Mouse (Mus musculus): ENCODE data around the gene Fhod1.
A peak's percentile ranks its signal among the peaks of the same experiment; 100 is the strongest.

Fhod1 gene

DNA sequence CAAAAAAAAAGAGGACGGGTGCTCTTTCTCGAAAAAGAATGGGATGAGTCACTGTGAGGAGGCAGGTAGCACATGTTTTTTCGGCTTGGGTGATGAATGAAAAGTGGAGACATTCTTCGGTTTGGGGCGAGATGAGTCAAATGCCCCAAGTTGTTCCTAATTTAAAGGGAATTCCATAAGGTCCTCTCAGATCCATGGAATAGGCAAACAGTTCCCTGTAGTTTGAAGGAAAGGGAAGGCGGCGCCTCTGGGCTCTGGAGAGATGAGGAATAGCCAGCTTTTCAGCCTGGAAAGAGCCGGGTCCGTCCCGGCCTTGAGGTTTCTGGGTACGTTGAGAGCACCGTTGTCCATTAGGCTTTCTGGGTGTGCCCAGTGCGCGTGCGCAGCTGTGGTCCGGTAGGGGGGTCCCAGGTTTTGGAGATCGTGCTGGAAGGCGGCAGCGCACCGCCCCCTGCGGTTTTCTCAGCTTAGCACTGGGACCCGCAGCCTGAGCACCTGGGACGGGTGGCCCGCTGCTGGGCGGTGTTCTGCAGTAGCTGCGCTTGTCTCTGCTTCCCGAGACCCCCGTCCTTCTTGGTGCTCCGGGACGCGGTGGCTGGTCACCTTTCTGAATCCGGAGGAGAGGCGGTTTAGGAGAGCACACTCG lies 820 bp upstream of the Fhod1 start, which contains the start of gene Slc9a5:
TSS of gene Slc9a5 (plus strand) at position 394 of the 646 bp plus-strand sequence.
- DNase-seq = peak; percentile 68

DNA sequence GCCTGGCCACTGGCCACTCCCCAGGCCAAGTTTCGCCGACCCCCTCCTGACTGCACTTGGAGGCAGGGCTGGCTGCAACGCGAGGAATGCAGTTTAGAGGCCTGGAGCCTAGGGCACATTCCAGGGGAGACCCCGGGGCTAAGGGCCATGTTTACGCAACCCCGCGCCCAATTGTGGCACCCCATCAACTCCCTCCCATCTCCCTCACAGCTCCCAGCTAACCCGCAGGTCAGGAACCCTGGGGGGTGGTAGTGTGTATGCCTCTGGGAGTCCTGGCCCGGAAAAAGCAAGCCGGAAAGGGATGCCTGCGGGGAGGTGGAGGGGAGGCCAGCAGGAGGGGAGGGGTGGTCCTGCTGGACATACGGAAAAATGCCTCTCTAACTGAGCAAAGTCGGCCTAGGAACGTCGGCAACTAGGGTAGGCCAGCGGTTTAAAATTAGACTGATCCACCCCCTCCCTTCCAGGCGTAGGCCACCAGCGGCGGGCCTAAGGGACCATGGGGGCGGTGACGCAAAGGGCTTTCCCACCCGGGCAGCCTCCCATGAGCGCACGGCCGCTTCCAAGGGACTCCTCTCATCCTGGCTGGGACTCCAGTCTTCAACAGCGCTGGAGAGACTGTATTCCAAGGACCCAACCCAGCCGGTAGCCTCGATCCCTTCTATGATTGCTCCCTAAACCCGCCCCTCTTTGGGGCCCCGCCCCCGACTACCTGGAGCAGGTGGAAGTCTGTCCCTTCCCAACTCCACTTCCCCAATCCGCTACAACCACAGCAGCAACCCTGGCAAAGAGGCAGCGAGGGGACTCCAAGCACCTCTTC lies 934 bp downstream of the Fhod1 start:
- DNase-seq = no peak

DNA sequence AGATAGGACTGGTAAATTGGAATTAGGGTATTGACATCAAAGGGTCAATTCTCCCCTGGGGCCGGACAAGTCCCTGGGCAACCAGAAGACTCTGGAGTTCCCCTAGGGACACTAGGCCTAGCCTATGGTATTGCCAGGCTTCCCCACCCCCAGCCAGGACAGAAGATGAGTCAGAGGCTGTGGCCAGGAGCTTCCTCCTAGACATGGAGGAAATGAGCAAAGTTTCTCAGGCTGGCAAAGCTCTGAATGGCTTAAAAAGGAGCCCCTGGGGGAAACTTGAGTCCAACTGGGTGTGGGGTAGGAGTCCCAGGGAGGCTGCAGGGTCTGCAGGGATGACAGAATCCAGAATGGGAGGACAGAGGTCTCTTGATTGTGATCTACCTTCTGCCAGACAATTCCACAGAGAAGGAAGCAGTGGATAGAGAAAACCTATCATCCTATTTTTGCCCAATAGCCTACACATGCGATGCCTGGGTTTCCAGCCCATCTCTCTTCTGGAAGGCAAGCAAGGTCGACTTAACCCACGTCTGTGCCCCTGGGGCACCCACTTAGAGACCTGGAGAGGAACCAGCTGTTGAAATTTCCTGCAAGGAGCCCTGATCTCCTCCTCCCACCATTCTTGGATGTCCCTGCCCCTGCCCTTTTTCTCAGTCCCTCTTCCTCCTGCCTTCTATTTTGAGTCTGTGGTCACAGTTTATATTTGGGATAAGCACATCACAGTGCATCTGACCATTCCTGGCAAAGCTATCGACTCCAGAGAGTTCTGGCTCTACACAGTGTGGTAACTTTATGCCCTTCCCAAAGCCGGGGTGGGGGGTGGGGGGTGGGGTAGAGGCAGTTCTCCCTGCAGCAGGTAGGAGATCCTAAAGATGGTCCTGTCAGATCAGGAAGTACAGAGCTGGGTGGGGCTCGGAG lies 2.4 kb downstream of the Fhod1 start:
- DNase-seq = no peak

DNA sequence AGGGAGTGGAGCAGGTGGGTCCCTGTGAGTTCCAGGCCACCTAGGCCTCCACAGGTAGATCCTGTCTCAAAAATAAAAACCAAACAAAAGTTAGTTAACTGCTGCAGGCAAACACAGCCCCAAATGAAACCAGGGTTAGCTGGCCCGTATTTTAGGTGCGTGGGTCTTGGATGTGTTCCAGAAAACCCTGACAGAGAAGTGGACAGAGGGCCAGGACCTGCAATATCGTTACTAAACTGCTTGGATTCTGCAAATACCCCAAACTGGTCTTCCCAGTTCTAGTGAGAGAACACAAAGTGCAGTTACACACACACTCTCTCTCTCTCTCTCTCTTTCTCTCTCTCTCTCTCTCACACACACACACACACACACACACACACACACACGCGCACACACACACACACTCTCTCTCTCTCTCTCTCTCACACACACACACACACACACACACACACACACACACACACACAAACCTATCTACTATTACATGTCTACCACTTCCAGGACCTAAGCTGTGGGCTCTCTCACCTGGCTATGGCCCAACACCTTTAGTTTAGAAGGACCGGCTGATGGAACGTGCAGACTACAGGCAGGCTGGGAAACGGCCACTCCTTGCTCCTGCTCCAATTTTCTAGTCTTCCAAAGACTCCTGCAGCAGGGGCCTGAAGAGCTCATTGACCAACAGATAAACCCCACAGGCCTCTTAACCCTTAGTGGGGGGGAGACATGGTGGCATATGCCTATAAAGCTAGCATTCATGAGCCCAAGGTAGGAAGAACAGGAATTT lies 3.8 kb downstream of the Fhod1 start:
- no peak for DNase-seq

DNA sequence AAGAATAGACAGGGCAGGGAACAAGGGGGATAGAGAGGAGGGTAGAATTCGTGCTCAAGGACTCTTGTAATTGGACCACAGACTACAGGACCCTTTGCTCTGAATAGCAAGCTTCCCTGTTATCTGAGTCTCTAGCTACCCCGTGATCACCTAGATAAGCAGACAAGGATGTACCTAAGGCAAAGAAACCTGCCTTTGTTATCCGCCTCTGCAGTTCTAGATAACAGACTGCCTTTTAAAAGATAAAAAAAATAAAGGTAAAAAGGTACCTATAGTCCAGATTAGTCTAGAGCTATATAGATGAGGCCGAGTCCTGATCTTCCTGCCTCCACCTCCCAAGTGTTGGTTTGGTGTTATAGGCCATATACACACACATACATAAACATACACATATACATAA lies 5.0 kb downstream of the Fhod1 start:
- no peak for DNase-seq

DNA sequence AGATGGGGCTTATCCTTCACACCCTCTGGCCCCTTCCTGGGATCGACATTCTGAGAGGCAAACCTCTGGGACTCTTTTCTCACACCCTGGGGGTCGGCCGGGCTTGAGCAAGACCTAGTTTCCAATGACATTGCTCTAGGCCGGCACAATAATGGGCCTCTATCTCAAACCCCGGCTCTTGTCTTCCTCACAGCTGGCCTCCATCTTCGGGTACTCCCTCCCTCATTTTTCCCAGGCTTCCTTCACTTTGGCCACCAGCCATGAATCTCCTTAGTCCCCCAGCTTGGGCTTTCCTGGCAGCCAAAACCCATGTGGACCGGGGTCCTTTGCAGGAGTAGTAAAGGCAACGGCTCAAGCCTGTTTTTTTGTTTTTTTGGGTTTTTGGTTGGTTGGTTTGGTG lies 6.4 kb downstream of the Fhod1 start:
- DNase-seq = no peak

DNA sequence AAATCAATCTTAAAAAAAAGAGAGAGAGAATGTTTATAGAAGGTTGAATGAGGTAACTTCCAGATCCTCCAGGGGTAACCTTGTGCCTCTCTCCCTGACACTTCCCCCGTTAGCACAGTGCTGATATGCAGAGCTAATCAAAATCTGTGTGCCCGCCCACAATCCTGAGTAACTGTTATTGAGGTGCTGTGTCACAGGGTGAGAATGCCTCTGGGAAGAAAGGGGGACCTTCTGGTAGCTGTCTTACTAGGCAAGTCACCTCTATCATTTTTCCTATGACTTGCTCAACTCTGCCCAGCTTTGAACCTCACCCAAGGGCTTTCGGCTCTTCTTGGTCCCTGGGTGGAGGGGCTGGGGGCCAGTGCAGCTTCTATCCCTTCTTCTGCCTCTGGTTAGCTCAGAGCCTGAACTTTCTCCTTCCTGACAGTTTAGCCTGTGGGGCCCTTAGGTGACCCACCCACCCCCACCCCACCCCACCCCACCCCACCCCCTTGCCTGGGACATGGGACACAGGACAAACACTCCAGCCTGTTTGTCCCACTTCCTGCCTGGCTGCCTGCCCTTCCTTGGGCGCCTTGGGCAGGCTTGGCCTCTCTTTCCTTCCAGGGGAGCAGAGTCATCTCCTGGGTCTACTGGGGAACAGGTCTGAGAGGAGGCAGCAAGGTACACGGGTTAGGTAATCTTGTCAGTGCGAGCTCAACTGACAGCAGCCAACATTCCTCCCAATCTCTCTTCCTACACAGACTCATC lies 7.7 kb downstream of the Fhod1 start:
- DNase-seq = no peak

DNA sequence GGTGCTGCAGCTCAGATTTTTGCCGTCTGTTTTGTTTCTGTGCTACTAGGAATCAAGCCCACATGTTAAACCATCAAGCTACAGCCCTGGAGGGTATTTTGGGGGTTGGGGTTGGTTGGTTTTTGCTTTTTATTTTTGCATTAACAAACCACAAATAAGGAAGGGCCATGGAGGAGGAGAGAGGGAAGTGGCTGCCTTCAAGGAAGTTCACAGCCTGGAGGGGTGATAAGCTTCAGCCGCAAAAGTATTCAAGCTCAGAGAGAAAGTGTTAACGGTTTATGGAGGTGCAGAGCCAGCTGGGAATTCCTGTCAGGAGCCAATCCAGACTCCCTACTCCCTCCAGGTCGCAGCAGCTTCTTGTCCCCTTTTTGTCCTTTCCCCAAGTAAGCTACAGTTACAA lies 8.8 kb downstream of the Fhod1 start:
- DNase-seq = no peak

DNA sequence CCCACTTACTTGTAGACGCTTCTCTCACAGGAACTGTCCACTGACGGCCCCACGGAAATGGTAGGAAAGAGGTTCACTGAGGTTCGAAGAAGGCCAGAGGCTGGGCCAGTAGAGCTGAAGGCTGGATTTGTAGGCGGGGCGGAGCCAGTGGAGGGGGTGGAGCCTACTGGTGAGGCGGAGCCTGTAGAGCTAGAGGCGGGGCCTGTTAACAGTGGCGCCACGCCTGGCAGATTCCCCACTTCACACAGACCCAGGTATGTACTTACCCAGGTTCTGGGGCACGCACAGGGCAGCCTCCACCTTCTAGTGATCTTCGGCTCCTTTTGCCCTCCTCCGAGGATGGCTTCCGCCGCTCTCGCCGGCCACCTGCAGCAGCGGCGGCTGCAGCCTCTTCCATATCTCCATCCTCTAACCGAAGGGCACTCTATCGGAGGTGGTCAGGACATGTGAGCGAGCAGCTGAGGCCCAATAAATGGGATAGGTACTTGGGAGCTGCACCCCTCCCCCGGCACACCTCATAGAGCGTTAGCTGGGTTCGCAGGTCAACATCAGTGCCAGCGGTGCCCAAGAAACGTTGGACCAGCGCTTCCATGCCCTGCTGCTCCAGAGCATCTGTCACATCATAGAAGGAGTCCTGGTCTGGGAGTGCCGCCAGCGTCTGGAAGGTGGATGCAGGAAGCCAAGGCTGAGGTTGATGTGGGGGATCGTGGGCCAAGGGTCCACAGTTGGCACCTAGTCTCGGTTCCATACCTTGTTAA lies 11.2 kb downstream of the Fhod1 start:
- DNase-seq = no peak

DNA sequence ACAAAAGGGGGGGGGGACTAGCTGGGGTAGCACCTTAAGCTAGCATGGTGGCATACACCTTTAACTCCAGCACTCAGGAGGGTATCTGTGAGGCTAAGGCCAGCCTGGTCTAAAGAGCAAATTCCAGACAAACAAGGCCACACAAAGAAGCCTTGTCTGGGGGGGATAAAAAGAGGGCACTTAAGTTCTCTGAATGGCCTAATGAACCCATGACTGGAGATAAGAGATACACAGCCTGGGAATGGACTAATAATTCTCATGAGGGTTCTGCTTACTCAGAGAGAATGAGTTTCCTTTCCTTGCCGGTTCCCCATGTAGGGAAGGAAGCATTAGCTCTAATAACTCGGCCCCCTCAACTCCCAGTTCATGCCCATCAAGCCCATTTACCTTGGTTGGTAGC lies 15.2 kb downstream of the Fhod1 start:
- no peak for DNase-seq

DNA sequence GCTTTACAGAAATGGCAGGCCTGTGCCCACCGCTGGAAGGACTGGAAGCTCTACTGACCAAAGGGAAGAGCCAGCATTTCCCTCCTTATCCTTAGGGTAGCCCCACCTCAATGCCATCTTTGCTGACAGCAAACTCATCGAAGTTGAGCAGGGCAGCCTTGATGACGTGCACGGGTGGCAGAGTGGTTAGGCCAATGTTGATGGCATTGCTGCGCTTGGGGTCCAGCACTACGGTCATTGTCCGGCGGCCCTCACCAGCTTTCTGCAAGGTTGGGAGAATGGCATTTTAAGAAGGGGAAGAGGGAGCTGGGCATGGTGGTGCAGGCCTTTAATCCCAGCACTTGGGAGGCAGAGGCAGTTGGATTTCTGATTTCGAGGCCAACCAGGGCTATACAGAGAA lies 15.8 kb downstream of the Fhod1 start:
- DNase-seq = no peak

DNA sequence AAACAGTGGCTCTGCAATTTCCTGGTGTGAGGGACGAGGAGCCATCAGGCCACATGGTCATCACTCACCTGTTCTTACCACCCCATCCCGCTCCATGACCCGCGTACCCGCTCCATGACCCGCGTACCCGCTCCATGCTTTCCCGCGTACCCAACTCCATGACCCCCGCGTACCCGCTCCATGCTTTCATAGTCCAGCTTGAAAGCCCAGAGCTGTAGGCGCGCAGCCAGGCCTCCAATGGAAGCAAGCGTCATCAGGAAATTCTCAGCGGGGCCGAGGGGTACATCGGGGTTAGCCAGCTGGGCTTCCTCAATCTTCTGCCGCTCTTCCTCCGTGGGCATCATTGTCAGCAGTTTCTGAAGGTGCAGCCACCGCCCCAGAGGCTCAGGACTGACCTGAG lies 16.3 kb downstream of the Fhod1 start:
- DNase-seq = no peak

DNA sequence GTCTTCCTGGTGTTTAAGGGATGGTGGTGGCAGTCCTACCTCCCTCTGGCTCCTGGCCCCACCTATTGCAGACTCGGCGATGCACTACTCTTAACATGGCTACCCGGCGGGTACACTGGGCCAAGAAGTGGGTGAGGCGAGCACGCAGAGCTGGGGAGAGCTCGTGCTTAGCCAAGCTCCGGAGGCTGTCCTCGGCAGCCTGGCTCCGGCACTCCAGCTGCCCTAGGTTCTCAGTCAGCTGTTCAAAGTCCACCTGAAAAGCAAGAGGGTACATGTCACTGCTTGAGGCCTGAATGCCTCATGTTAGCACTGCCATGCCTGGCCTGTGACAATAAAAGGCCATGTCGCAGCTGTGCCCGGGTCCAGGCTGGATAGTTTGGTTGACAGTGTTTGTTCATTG lies 17.4 kb downstream of the Fhod1 start:
- no peak for DNase-seq

DNA sequence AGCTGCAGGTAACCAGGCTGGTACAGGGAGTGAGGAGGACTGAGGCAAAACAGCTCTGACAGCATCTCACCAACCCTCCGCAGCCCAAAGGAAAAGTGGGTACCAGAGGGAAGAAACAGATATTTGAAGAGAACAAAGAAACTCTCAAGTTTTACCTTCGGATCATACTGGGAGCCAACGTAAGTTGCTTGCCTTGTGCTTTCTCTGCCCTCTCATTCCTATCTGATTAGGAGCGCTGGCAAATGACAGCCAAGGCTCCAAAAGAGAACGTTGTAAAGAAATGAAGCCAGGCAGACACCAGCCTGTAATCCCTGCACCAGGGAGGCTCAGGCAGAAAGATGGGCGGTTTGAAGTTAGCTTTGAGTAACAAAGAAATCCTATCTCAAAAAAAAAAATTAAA lies 20.8 kb downstream of the Fhod1 start:
- DNase-seq = no peak

DNA sequence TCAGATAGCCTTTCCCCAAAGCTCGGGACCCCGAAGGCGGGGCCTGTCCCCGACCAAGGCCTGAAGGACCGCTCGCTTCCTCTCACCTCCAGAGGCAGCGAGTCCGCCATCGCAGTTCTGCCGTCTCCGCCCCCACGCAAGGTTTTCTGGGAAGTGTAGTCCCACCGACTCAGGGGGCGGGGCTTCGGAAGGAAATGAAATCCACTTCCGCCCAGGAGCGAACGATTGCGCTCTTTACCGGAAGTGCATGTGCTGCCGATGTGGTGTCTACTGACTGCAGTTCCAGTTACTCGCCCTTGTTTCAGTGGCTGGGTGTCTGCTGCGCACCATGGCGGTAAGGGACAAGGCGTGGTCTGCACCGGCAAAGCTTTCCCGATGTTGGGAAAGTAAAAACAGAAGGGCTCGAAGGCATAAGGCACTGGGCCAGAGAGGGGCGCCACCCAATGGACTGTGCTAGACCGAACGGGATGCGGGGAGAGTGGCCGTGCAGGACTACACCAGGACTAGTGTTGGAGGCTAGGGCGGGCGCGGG lies 21.5 kb downstream of the Fhod1 start, which contains the start of the genes Lrrc29 and Tmem208:
TSS of gene Lrrc29 (minus strand) at position 138 of the 532 bp plus-strand sequence.
TSS of gene Tmem208 (plus strand) at position 214 of the 532 bp plus-strand sequence.
- DNase-seq = peak; percentile 98

DNA sequence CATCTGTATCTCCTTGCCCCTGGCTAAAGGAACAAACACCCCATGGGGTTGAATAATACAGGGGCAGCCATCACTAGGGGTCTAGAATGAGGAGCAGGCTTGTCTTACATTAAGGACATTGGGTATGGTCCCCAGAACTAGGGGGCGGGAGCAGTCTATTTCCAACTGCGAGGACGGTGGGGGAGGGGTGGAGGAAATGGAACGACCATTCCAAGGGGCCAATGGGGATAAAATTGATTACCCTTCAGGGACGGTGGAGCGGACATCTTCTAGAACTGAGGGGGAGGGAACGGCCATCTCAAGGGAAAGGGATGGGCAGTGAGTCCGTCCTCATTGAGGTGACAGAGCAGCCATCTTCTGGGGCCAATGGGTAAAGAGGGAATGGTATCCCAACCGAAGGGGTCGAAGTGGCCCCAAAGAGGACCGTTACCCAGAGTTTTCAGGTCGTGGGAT lies 22.1 kb downstream of the Fhod1 start:
- peak; percentile 14 for DNase-seq

DNA sequence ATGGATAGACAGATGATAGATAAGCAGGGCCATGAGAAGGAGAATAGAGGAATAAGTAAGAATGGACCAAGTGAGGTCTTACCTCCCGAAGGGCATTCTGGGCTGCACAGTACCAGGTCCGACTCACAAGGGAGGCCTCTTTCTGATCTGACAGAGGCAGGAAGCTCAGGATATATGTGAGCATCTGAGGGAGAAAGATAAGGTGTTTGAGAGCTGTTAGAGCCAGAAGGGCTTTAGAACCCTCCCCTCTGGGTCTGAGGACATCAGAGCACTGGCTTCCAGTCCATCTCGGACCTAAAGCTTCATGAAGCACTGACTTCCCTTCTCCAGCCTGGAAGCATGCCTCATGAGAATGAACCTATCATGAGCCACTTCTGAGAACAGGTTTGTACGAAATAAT lies 24.6 kb downstream of the Fhod1 start:
- no peak for DNase-seq

DNA sequence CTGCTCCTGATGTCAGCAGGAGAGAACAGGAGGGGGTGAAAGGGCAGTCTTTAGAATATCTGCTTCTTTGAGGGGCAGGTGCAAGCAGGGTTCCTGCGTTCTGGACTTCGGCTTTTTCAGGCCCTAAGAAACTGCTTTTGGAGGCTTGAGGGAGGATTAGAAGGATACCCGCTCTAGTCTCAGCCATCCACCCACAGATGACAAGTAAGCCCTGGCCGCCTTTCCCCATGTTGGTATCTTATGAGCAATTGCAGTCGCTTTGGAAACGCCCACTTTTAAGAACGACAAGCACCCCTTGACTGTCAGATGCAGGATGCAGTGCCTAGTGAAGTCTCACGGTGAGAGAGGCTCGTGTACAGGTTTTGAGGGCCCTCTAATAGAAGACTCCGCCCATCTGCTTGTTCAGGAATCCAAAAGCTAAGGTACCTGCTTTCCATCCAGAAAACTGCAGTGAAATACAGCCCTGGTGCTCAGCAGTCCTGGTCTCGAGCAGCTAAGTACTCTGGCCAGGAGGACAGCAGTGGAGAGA lies 29.0 kb downstream of the Fhod1 start:
- no peak for DNase-seq

DNA sequence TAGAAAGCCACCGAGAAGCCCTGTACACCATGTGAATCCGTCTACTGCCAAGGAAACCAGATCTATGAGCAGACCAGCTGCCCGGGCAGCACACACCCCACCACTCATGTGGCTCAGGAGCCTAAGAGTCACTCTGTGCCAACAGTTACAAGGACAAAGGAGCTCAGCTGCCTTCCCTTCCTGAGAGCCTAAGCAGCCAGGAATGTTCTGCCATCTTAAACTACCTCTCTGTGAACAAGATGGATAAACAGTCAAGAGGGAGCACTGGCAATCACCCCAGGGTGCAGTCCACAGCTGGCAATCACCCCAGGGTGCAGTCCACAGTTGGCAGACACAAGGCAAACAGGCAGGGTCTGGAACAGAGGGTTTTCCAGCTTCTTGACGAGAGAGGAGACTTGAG lies 29.8 kb downstream of the Fhod1 start:
- DNase-seq = no peak

DNA sequence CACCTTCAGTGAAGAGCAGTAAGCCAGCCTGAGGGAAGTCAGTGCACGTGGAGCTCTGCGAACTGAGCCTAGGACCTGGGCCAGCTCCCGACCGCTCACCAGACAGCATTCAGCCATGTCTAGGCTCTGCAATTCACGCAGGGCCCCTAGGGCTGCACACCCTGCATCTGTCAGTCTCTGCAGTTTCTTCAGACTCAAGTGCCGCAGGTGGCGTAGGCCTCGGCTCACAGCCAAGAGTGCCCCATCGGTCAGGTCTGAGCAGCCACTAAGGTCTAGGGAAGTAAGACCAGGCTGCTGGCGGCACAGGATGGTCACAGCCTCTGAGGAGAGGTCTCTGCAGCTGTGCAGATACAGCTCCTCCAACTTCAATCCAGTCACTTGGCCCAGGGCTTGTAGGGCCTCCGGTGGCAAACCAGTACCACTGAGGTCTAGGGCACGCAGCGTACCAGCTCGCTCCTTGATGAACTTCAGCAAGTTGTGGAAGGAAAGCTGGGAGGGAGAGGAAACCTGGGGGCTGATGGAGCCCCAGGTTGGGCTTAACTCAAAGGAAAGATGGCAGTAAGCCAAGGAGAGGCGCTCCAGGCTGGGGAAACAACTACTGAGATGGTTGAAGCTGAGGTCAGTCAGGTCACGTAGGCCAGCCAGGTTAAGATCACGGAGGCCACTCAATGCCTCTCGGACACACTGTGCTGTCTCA lies 32.5 kb downstream of the Fhod1 start:
- DNase-seq = no peak
